Mouse (Mus musculus): ENCODE measurements at regions not wholly inside any gene's neighbourhood (a gene's known extent, or its start where the extent isn't known, plus 50 kb on each side); places are given as distances from the start of the nearest gene placed in this dataset.

DNA sequence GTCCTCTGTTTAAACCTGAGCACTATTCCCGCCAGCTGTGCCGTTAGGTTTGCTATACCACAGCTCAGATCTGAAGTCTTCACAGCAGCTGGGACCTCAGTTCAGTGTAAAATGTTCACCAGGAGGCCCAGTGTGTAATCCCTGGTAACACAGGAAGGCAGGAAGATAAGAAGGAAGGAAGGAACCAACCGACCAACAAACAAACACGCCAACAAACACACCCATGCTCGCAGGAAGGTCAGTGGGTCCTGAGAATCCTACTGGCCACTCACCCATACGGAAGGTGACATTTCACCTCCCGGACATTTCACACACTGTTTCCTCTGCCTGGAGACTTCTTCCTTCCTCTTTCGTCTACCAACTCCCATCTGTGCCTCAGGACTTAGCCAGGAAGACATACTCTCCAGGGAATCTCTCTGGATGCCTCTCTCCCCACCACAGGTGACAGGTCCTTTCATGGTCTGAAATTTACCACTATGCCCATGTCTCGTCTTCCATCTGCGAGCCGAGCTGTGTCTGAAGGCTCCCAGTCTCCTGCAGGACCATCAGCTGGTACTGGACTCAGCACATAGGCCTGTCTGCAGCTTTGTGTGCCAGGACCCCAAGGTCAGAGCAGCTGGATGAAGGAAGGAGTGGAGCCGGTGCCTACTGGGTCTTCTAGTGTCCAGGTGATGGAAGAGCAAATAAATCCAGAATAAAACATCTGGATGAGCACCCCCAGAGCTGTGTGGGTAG is 61.1 kb upstream of the Xpa start:
- no peak for DNase-seq (ENCODE audit: low spot score)

DNA sequence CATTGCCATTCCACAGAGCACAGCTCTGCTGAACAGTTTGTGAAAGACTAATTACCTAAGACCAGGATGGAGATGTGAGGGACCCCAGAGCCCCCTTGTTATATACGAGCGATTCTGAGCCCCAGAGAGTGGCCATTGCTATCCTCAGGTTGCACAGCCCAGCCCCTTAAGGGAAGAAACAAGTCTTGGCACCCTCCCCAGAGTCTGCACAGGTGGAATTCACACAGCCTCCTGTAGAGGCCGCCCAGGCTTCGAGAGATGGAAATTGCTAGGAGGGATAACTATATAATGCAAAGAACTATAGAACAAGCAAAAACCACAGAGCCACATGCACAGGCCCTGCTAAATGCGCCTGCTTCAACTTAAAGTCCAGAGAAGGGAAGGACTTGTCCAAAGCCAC is 62.7 kb upstream of the Xpa start:
- DNase-seq (ENCODE audit: low spot score), result peak; percentile 11

DNA sequence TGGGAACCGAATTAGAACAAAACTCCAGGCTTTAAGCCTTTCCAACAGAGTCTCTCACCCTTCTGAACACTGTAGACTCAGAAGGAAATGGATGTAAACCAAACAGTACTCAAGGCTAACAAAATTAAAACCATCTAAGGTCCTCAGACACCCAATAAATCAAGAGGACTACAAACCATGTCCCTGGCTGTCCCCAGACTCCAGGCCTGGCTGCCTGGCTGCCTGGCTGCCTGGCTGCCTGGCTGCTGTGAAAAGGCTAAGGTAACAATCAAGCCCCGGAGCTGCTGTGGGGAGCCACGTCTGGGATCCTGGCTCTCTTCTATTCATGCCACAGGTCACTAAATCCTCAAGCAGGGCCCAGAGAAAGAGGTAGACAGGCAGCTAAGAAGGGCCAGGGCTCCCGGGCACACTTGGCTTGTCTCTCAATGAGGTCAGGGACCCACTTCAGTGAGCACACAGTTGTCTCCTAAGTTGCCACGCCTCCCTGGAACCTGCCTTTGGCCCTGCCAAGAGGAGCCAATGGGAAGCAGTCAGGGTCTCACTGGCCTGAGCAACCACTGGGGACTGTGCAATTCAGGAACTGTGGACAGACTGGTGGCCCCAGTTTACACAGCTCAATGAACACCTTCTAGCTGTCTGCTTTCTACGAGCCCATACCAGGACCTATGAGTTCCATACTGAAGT is 72.6 kb upstream of the Xpa start:
- DNase-seq (ENCODE audit: low spot score), result no peak

DNA sequence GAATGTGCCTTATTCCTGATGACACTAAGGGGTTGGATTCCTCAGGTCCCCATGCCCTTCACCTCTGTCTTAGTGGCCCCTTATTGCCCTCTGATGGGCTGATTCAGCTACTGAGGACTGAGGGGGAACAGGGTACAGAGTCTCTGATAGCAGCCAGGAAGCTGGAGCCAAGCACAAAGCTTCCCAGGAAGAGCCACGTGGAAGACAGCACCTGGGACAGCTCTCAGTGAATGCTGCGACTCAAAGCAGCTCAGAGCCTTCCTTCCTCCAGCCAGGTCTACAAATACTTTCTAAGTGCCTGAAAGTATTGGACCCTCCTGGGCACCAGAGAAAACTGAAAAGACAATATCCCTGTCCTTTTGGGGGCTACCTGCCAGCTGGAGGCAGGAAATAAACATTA is 72.3 kb upstream of the Foxe1 start:
- DNase-seq (ENCODE audit: low spot score), result no peak

DNA sequence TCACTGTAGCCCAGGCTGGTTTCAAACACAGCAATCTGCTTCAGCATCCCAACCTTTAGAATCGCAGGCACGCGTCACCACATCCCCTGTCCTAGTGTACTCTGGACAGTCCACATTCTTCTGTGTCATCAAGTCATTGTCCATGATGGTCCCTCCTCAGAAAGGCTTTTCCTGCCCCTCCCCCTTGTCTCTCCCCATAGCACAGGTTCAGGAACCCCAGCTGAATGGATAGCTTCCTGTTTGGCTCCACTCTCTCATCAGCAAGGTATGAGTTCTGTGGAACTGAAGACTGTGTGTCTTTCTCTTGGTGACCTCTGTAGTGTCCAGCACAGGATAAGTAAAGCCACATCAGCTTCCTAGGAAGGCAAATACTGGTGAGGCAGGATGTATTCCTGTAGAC is 67.6 kb upstream of the Foxe1 start:
- DNase-seq (ENCODE audit: low spot score), result no peak

DNA sequence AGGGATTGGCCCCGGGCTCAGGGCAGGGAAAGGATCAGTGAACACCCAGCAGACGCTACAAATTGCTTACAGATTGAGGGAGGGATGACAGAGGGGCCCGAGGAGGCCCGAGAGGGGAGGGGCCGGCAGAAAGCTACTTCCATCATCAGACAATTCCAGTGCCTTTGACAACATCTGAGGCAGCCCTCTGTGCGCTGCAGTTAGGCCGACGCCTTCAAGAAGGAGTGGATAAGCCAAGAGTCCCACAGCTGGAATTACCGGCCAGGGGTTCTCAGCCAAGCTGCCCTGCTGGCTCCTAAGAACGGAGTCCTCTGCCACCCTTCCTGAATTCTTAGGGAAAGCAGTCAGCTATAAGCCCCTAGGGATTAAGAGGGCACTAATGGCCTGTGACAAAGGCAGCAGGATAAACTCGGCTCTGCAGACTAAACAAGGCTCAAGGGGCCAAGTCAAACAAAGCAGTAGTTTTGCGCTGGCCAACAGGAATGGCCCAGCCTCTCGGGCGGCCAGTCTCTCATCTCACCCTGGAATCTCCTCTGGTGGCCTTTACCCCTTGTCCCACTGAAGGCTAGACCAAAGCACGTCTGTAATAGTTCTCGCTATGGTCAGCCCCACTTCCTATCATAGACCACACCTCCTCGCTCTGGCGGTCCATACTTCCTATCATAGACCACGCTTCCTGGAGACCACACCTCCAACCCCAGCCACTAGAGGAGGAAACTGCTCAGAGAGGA is 66.4 kb upstream of the Foxe1 start:
- DNase-seq (ENCODE audit: low spot score), result no peak

DNA sequence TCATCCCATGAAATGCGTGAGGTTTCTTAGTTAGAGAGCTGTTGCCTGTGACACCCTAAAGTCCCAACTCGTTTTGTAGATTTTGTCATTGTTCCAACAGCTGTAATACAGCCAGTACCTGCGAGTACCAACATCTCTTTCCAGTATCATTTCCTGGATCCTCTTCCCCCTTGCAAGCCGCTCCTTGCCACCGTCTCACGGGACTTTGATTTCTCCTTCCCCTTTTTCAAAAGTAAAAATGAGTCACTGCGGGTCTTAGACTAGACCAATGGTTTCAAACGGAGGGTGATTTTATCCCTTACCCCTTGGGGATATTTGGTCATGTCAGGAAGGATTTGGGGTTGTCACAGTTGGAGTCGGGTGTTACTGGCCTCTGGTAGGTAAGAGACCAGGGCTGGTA is 56.5 kb upstream of the Foxe1 start:
- DNase-seq (ENCODE audit: low spot score), result no peak

DNA sequence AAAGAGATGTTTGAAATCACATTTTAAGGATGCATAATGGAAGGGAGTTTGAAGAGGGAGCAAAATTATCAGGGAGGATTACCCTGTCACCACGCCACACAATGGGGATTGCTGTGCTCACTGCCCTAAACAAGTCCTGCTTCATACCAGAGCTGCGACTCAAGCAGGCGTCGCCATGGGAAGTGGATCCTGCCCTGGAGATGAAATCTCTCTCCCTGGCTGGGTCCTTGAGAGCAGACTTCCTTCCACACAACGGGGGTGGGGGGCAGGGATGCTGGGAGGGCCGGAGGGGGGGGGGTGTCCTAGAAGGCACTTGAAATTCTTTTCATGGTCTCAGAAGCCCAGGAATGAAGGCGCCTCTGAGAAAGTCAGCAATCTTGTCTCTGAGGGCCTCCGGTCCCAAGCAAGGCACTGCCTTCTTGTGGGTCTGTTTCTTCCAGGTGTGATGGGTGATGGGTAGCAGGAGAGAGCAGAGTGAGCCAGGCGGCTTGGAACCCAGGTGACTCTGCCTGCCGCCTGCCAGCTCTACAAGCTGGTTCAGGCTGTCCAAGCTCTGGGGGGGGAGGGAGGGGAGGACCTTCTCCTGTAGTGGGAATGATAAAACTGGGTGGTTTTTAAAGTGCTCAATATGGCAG is 51.7 kb upstream of the Foxe1 start:
- DNase-seq (ENCODE audit: low spot score), result no peak
